ENCODE assay signal across 8 mouse cellular contexts in genomic region chr10:38964719-38965074, GRCm38 (mm10). TPM values are rescaled to one million over a fixed set of nuclear protein-coding genes. Genes with fewer than 3 reads are reported as not detected.
A peak's percentile ranks its signal among the peaks of the same experiment; 100 is the strongest.
DNase-seq lines count a peak whose midpoint lies in the region; ATAC-seq and TF ChIP-seq lines count a peak whose summit lies in the region.

No protein-coding gene starts in this region.

- H3K9ac ChIP-seq in forebrain, embryonic 13.5 days = no peak overlapping the region
- H3K9ac ChIP-seq in forebrain, embryonic 11.5 days (ENCODE audit: low read length) = no peak overlapping the region
- no peak overlapping the region for H3K9ac ChIP-seq in embryonic facial prominence, embryonic 15.5 days
- H3K9ac ChIP-seq in limb, embryonic 13.5 days = no peak overlapping the region

- H3K9me3 ChIP-seq in forebrain, embryonic 13.5 days (replicated peaks) = no peaks in the 10 kb centered on the region
- no peaks in the 10 kb centered on the region for H3K9me3 ChIP-seq in forebrain, embryonic 11.5 days (ENCODE audit: control insufficient read depth, low read length)
- H3K9me3 ChIP-seq in embryonic facial prominence, embryonic 15.5 days (replicated peaks) = no peaks in the 10 kb centered on the region
- no peaks in the 10 kb centered on the region for H3K9me3 ChIP-seq in limb, embryonic 13.5 days

- H3K36me3 ChIP-seq in forebrain, embryonic 13.5 days (ENCODE audit: poor library complexity, severe bottlenecking) = no peaks in the 10 kb centered on the region
- no peaks in the 10 kb centered on the region for H3K36me3 ChIP-seq in forebrain, embryonic 11.5 days (ENCODE audit: control insufficient read depth, insufficient read depth, low read length)
- no peaks in the 10 kb centered on the region for H3K36me3 ChIP-seq in embryonic facial prominence, embryonic 15.5 days
- H3K36me3 ChIP-seq in limb, embryonic 13.5 days = no peaks in the 10 kb centered on the region

- peak overlapping the region; percentile 65 for H3K4me2 ChIP-seq in forebrain, embryonic 13.5 days
- H3K4me2 ChIP-seq in forebrain, embryonic 11.5 days (ENCODE audit: low read depth, low read length, severe bottlenecking) = no peak overlapping the region
- H3K4me2 ChIP-seq in embryonic facial prominence, embryonic 15.5 days (replicated peaks) = peak overlapping the region; percentile 60
- no peak overlapping the region for H3K4me2 ChIP-seq in limb, embryonic 13.5 days (replicated peaks)

- no peak for TF ChIP-seq CTCF in left cerebral cortex, adult 2 months (IDR thresholded peaks at IDR 0.05)

- intact Hi-C loops in left cerebral cortex, adult 2 months (cut with DNase I) = loop anchor here (1.0 kb wide), 1 partner anchor 56 kb away; no protein-coding TSS in a partner anchor
- intact Hi-C loops in left cerebral cortex, postnatal 25 days (cut with DNase I) = loop anchor here (5.0 kb wide), 2 partner anchors 57 to 87 kb away; no protein-coding TSS in a partner anchor

- H3K27me3 ChIP-seq in forebrain, embryonic 13.5 days = no peaks in the 10 kb centered on the region
- H3K27me3 ChIP-seq in forebrain, embryonic 11.5 days (ENCODE audit: control insufficient read depth, insufficient read depth, low read length) = no peaks in the 10 kb centered on the region
- no peaks in the 10 kb centered on the region for H3K27me3 ChIP-seq in embryonic facial prominence, embryonic 15.5 days
- H3K27me3 ChIP-seq in limb, embryonic 13.5 days = no peaks in the 10 kb centered on the region

- peaks cover 15% of the 10 kb centered on the region for H3K4me1 ChIP-seq in forebrain, embryonic 13.5 days
- peaks cover 3% of the 10 kb centered on the region; the same call in 1 of the 2 replicates for H3K4me1 ChIP-seq in forebrain, embryonic 11.5 days (replicated peaks; ENCODE audit: control insufficient read depth, insufficient read depth, low read length)
- H3K4me1 ChIP-seq in embryonic facial prominence, embryonic 15.5 days = peaks cover 12% of the 10 kb centered on the region
- H3K4me1 ChIP-seq in limb, embryonic 13.5 days = peaks cover 43% of the 10 kb centered on the region

- no peak for DNase-seq in forebrain, embryonic 11.5 days (ENCODE audit: low spot score)
- DNase-seq in left cerebral cortex, adult 2 months (ENCODE audit: extremely low spot score in 1 of 2, low spot score in 2 of 2) = no peak
- DNase-seq in left cerebral cortex, postnatal 25 days (ENCODE audit: low spot score in 2 of 2) = no peak
- no peak for DNase-seq in left cerebral cortex, adult 8-10 months (ENCODE audit: low spot score in 2 of 2)
- DNase-seq in cerebellum, postnatal 25 days = no peak

- WGBS in forebrain, embryonic 13.5 days = 69% methylated on average over 4 of the region's 4 CpGs
- WGBS in forebrain, embryonic 11.5 days = 82% methylated on average over 4 of the region's 4 CpGs
- WGBS in embryonic facial prominence, embryonic 15.5 days = 54% methylated on average over 4 of the region's 4 CpGs
- WGBS in limb, embryonic 13.5 days = 84% methylated on average over 4 of the region's 4 CpGs

- no peak overlapping the region for H3K27ac ChIP-seq in forebrain, embryonic 13.5 days
- no peak overlapping the region for H3K27ac ChIP-seq in forebrain, embryonic 11.5 days (ENCODE audit: low read depth, low read length)
- H3K27ac ChIP-seq in left cerebral cortex, adult 2 months = peak overlapping the region; percentile 81
- peak overlapping the region; percentile 92 for H3K27ac ChIP-seq in embryonic facial prominence, embryonic 15.5 days (replicated peaks)
- peak overlapping the region; percentile 48; the same call in 1 of the 2 replicates for H3K27ac ChIP-seq in limb, embryonic 13.5 days

- peak; percentile 30 for ATAC-seq in forebrain, embryonic 13.5 days
- no peak for ATAC-seq in forebrain, embryonic 11.5 days (replicated peaks; ENCODE audit: low FRiP score)
- ATAC-seq in embryonic facial prominence, embryonic 15.5 days (ENCODE audit: insufficient number of reproducible peaks, low FRiP score, low TSS enrichment, low read depth) = peak; percentile 12; the same call in 1 of the 2 replicates
- peak; percentile 30 for ATAC-seq in limb, embryonic 13.5 days (ENCODE audit: low FRiP score, low read depth)

- H3K4me3 ChIP-seq in forebrain, embryonic 13.5 days = no peak overlapping the region
- H3K4me3 ChIP-seq in forebrain, embryonic 11.5 days (ENCODE audit: low read depth, low read length) = no peak overlapping the region
- no peak overlapping the region; the same call in 1 of the 2 replicates for H3K4me3 ChIP-seq in left cerebral cortex, adult 2 months
- peak overlapping the region; percentile 61; the same call in 1 of the 2 replicates for H3K4me3 ChIP-seq in embryonic facial prominence, embryonic 15.5 days (replicated peaks)
- H3K4me3 ChIP-seq in limb, embryonic 13.5 days = peak overlapping the region; percentile 55; the same call in 1 of the 2 replicates

RNA-seq across cellular contexts. Expression of gene Lama4, which starts 0.6 kb away (rescaled TPM):
- 11.2 and 13.3 TPM in 2 replicates for polyA plus RNA-seq in forebrain, embryonic 13.5 days (2015; fragmentation: Nextera tagmentation; extraction: Ambion mirVana)
- polyA plus RNA-seq in forebrain, embryonic 11.5 days (2014; fragmentation: Nextera tagmentation; extraction: Ambion mirVana) = 13.9 and 16.5 TPM in 2 replicates
- total RNA-seq in left cerebral cortex, adult 2 months (2021) = 10 to 100 TPM in 1 of 2 experiments, 1 to 10 TPM in 1; 7.8 to 13.2 TPM
- 10 to 100 TPM; 10.4 to 11.7 TPM for total RNA-seq in left cerebral cortex, postnatal 25 days (2021)
- 94.2 and 95.1 TPM in 2 replicates for polyA plus RNA-seq in embryonic facial prominence, embryonic 15.5 days (2015; fragmentation: Nextera tagmentation; extraction: Ambion mirVana)
- 55.3 and 62.0 TPM in 2 replicates for polyA plus RNA-seq in limb, embryonic 13.5 days (2015; fragmentation: Nextera tagmentation; extraction: Ambion mirVana)
- 10 to 100 TPM in 2 of 4 experiments, 1 to 10 TPM in 2; 9.5 to 16.4 (median 11.6) TPM for total RNA-seq in left cerebral cortex, adult 8-10 months (2022)

Comparison
In these comparisons a context has a peak if more than half of its experiments do, and no peak if none do; other contexts are left out.
1. H3K4me2 ChIP-seq: peak in forebrain, embryonic 13.5 days (single experiment) and embryonic facial prominence, embryonic 15.5 days (single experiment); none in forebrain, embryonic 11.5 days (single experiment) and limb, embryonic 13.5 days (single experiment).
2. H3K27ac ChIP-seq: peak in left cerebral cortex, adult 2 months (single experiment), embryonic facial prominence, embryonic 15.5 days (single experiment) and limb, embryonic 13.5 days (single experiment); none in forebrain, embryonic 13.5 days (single experiment) and forebrain, embryonic 11.5 days (single experiment).
3. H3K4me3 ChIP-seq: peak in embryonic facial prominence, embryonic 15.5 days (single experiment) and limb, embryonic 13.5 days (single experiment); none in forebrain, embryonic 13.5 days (single experiment), forebrain, embryonic 11.5 days (single experiment) and left cerebral cortex, adult 2 months (single experiment).